Mouse (Mus musculus) spleen, adult 12 weeks (tissue): ENCODE data around the gene Ttf2.

ENCODE experiments used
- DNase-seq: peaks from one replicate; pipeline ENCODE4 v3.0.0; 2022; ENCODE audit warnings: low spot score

The Ttf2 gene

GRCm38 (mm10) chr3:100973906-100974305, 4.4 kb upstream of the Ttf2 start:
- DNase-seq = no peak

GRCm38 (mm10) chr3:100963849-100964542, 5.5 kb downstream of the Ttf2 start:
- DNase-seq = no peak

GRCm38 (mm10) chr3:100961501-100961900, 8.0 kb downstream of the Ttf2 start:
- no peak for DNase-seq

- no peak for DNase-seq
Observed at GRCm38 (mm10) chr3:100961007-100961406, 8.5 kb downstream of the Ttf2 start.

- no peak for DNase-seq
Observed at GRCm38 (mm10) chr3:100954616-100955015, 14.8 kb downstream of the Ttf2 start.

- no peak for DNase-seq
Observed at GRCm38 (mm10) chr3:100951531-100951930, 17.9 kb downstream of the Ttf2 start.

GRCm38 (mm10) chr3:100947286-100947685, 22.2 kb downstream of the Ttf2 start:
- DNase-seq = no peak

GRCm38 (mm10) chr3:100940496-100941037, 28.9 kb downstream of the Ttf2 start:
- no peak for DNase-seq

GRCm38 (mm10) chr3:100938211-100938610, 31.3 kb downstream of the Ttf2 start:
- no peak for DNase-seq

- DNase-seq = no peak
Observed at GRCm38 (mm10) chr3:100936201-100936600, 33.3 kb downstream of the Ttf2 start.

GRCm38 (mm10) chr3:100935521-100935920, 33.9 kb downstream of the Ttf2 start:
- no peak for DNase-seq

GRCm38 (mm10) chr3:100932077-100932944, 37.2 kb downstream of the Ttf2 start:
- DNase-seq = no peak

- no peak for DNase-seq
Observed at GRCm38 (mm10) chr3:100931332-100932076, 38.0 kb downstream of the Ttf2 start.

GRCm38 (mm10) chr3:100925176-100925575, 44.3 kb downstream of the Ttf2 start:
- DNase-seq = no peak

GRCm38 (mm10) chr3:100924065-100924732, 45.3 kb downstream of the Ttf2 start:
- DNase-seq = no peak

- no peak for DNase-seq
Observed at GRCm38 (mm10) chr3:100922506-100923375, 46.7 kb downstream of the Ttf2 start.

GRCm38 (mm10) chr3:100921825-100922505, 47.5 kb downstream of the Ttf2 start, which contains the start of gene Trim45:
Gene Trim45, plus strand, starts transcription at chr3:100922202.
- peak; percentile 91 for DNase-seq

- DNase-seq = no peak
Observed at GRCm38 (mm10) chr3:100920611-100921140, 48.8 kb downstream of the Ttf2 start.

- no peak for DNase-seq
Observed at GRCm38 (mm10) chr3:100916844-100917243, 52.6 kb downstream of the Ttf2 start.
